Mouse (Mus musculus) MEL (cell line): ENCODE data around the gene Robo1. TPM values are rescaled to one million over a fixed set of nuclear protein-coding genes. Genes with fewer than 3 reads are reported as not detected.

Experiments used
- DNase-seq: peaks from one replicate; pipeline ENCODE4 v3.0.0; 2011; ENCODE audit warnings: low read depth, low spot score
- H3K27ac ChIP-seq: 2 replicates; pipeline ENCODE4 v1.5.1; 2012; ENCODE audit warnings: low read depth, mild to moderate bottlenecking, control low read depth, low read length, moderate library complexity; ENCODE audit not compliant: control insufficient read depth
- H3K27me3 ChIP-seq, 2 experiments: fragments of 150-350 bp in 1 of 2; sonication (generic) in 1 of 2; 2 replicates each; pipeline ENCODE4 v1.6.1; 2012; ENCODE audit warnings: low read length in 2 of 2, mild to moderate bottlenecking in 2 of 2, improper control_type of control experiment in 1 of 2, moderate library complexity in 1 of 2; ENCODE audit not compliant: insufficient read depth in 2 of 2, control insufficient read depth in 1 of 2
- H3K36me3 ChIP-seq, 2 experiments: 2 replicates each; pipeline ENCODE4 v1.6.1; 2012 to 2014; ENCODE audit warnings: low read length in 2 of 2, improper control_type of control experiment in 1 of 2, inconsistent platforms in 1 of 2, mild to moderate bottlenecking in 1 of 2; ENCODE audit not compliant: insufficient read depth in 2 of 2, control insufficient read depth in 1 of 2
- H3K4me1 ChIP-seq, 2 experiments: fragments of 150-350 bp in 1 of 2; sonication (generic) in 1 of 2; 2 replicates each; pipeline ENCODE4 v1.6.1; 2012; ENCODE audit warnings: low read length in 2 of 2, improper control_type of control experiment in 1 of 2, mild to moderate bottlenecking in 1 of 2; ENCODE audit not compliant: insufficient read depth in 2 of 2, control insufficient read depth in 1 of 2
- H3K4me3 ChIP-seq, 2 experiments: fragments of 150-350 bp in 1 of 2; sonication (generic) in 1 of 2; 2 replicates each; pipeline ENCODE4 v1.5.1; 2012; ENCODE audit warnings: low read depth in 2 of 2, low read length in 2 of 2, mild to moderate bottlenecking in 2 of 2, moderate library complexity in 2 of 2, control low read depth in 1 of 2, improper control_type of control experiment in 1 of 2; ENCODE audit not compliant: control insufficient read depth in 1 of 2, insufficient read depth in 1 of 2
- H3K79me2 ChIP-seq: 2 replicates; pipeline ENCODE4 v1.6.1; 2012; ENCODE audit warnings: mild to moderate bottlenecking, low read length, moderate library complexity; ENCODE audit not compliant: control insufficient read depth, poor library complexity, insufficient read depth
- H3K9ac ChIP-seq: 2 replicates; pipeline ENCODE4 v1.6.1; 2012; ENCODE audit warnings: low read depth, mild to moderate bottlenecking, control low read depth, low read length, moderate library complexity; ENCODE audit not compliant: control insufficient read depth, poor library complexity, severe bottlenecking
- H3K9me3 ChIP-seq: fragments of 150-350 bp; sonication (generic); replicated peaks from 2 replicates; pipeline ENCODE4 v1.6.1; 2012; ENCODE audit warnings: mild to moderate bottlenecking, low read length, improper control_type of control experiment, moderate library complexity; ENCODE audit not compliant: insufficient read depth
- BHLHE40 ChIP-seq: IDR thresholded peaks from 2 replicates; pipeline ENCODE4 v1.6.1; 2012; ENCODE audit warnings: low read depth, mild to moderate bottlenecking, inconsistent platforms, low read length, improper control_type of control experiment, borderline replicate concordance
- CHD1 ChIP-seq: IDR thresholded peaks from 2 replicates; pipeline ENCODE4 v1.6.1; 2012; ENCODE audit warnings: low read depth, mild to moderate bottlenecking, inconsistent platforms, low read length, improper control_type of control experiment
- ELF1 ChIP-seq: IDR thresholded peaks from 2 replicates; pipeline ENCODE4 v1.6.1; 2014; ENCODE audit warnings: low read depth, mild to moderate bottlenecking, inconsistent platforms, low read length, improper control_type of control experiment, moderate library complexity
- EP300 ChIP-seq, 2 experiments: IDR thresholded peaks; 2 replicates each; pipeline ENCODE4 v1.6.1; 2011; ENCODE audit warnings: improper control_type of control experiment in 2 of 2, low read length in 2 of 2, low read depth in 1 of 2, mild to moderate bottlenecking in 1 of 2
- GABPA ChIP-seq: IDR thresholded peaks from 2 replicates; pipeline ENCODE4 v1.6.1; 2012; ENCODE audit warnings: low read depth, mild to moderate bottlenecking, inconsistent platforms, low read length, improper control_type of control experiment, moderate library complexity
- GATA1 ChIP-seq: IDR thresholded peaks from 2 replicates; pipeline ENCODE4 v1.6.1; 2011; ENCODE audit warnings: low read depth, low read length, improper control_type of control experiment
- HCFC1 ChIP-seq: IDR thresholded peaks from 2 replicates; pipeline ENCODE4 v1.6.1; 2012; ENCODE audit warnings: low read depth, mild to moderate bottlenecking, inconsistent platforms, low read length, improper control_type of control experiment, moderate library complexity
- JUND ChIP-seq: IDR thresholded peaks from 2 replicates; pipeline ENCODE4 v1.6.1; 2011; ENCODE audit warnings: low read depth, mild to moderate bottlenecking, improper control_type of control experiment, low read length
- MAX ChIP-seq: IDR thresholded peaks from 2 replicates; pipeline ENCODE4 v1.6.1; 2011; ENCODE audit warnings: low read length, improper control_type of control experiment
- MXI1 ChIP-seq: IDR thresholded peaks from 2 replicates; pipeline ENCODE4 v1.6.1; 2011; ENCODE audit warnings: mild to moderate bottlenecking, low read depth, low read length, improper control_type of control experiment
- MYB ChIP-seq: IDR thresholded peaks from 2 replicates; pipeline ENCODE4 v1.6.1; 2011; ENCODE audit warnings: mild to moderate bottlenecking, low read depth, low read length, improper control_type of control experiment
- MYC ChIP-seq: IDR thresholded peaks from 2 replicates; pipeline ENCODE4 v1.6.1; 2011; ENCODE audit warnings: low read depth, mild to moderate bottlenecking, low read length, improper control_type of control experiment, moderate library complexity
- NRF1 ChIP-seq: IDR thresholded peaks from 2 replicates; pipeline ENCODE4 v1.6.1; 2014; ENCODE audit warnings: low read depth, mild to moderate bottlenecking, inconsistent platforms, low read length, improper control_type of control experiment, moderate library complexity; ENCODE audit not compliant: poor library complexity, insufficient read depth, severe bottlenecking
- POLR2A ChIP-seq, 2 experiments: IDR thresholded peaks; 2 replicates each; pipeline ENCODE4 v1.6.1; 2011 to 2012; ENCODE audit warnings: low read length in 2 of 2, mild to moderate bottlenecking in 2 of 2, control low read depth in 1 of 2, improper control_type of control experiment in 1 of 2, low read depth in 1 of 2, moderate library complexity in 1 of 2; ENCODE audit not compliant: control insufficient read depth in 1 of 2, insufficient read depth in 1 of 2, poor library complexity in 1 of 2
- RAD21 ChIP-seq: IDR thresholded peaks from 2 replicates; pipeline ENCODE4 v1.6.1; 2011; ENCODE audit warnings: mild to moderate bottlenecking, low read depth, low read length, improper control_type of control experiment
- RCOR1 ChIP-seq: IDR thresholded peaks from 2 replicates; pipeline ENCODE4 v1.6.1; 2012; ENCODE audit warnings: low read depth, mild to moderate bottlenecking, inconsistent platforms, low read length, improper control_type of control experiment
- SIN3A ChIP-seq: IDR thresholded peaks from 2 replicates; pipeline ENCODE4 v1.6.1; 2012; ENCODE audit warnings: low read length, improper control_type of control experiment, inconsistent platforms
- SMC3 ChIP-seq: IDR thresholded peaks from 2 replicates; pipeline ENCODE4 v1.6.1; 2011; ENCODE audit warnings: low read depth, low read length, improper control_type of control experiment
- TBP ChIP-seq: IDR thresholded peaks from 2 replicates; pipeline ENCODE4 v1.8.0; 2011; ENCODE audit warnings: low read depth, low read length, improper control_type of control experiment
- USF1 ChIP-seq: IDR thresholded peaks from 2 replicates; pipeline ENCODE4 v1.6.1; 2014; ENCODE audit warnings: low read depth, mild to moderate bottlenecking, inconsistent platforms, low read length, improper control_type of control experiment, moderate library complexity
- ZC3H11A ChIP-seq: IDR thresholded peaks from 2 replicates; pipeline ENCODE4 v1.6.1; 2012; ENCODE audit warnings: low read depth, mild to moderate bottlenecking, inconsistent platforms, low read length, improper control_type of control experiment
- ZMIZ1 ChIP-seq: IDR thresholded peaks from 2 replicates; pipeline ENCODE4 v1.6.1; 2012; ENCODE audit warnings: low read depth, mild to moderate bottlenecking, inconsistent platforms, low read length, improper control_type of control experiment, moderate library complexity
- polyA plus RNA-seq, 2 experiments: library from polyadenylated mRNA; stranded (reverse) in 1 of 2; unstranded in 1 of 2; fragments of >175 nt in 1 of 2; fragments of >200 nt in 1 of 2; gene quantifications; 2 replicates each; pipeline versions ENCODE4 v1.2.1 to v1.2.4; 2012; ENCODE audit warnings: low replicate concordance in 2 of 2, low read depth in 1 of 2; ENCODE audit not compliant: insufficient read length in 2 of 2, insufficient read depth in 1 of 2, missing spikeins in 1 of 2
- total RNA-seq: library from RNA; depleted of rRNA; stranded (reverse); fragments of 300-350 nt; gene quantifications from 2 replicates; pipeline ENCODE4 v1.2.3, GENCODE M21; 2012

Gene Robo1
- total and polyA plus RNA-seq, 3 experiments: not detected

GRCm38 (mm10) chr16:72665454-72665853, 357.3 kb downstream of the Robo1 start:
- no peaks in the 10 kb centered on the region for H3K4me1 ChIP-seq
- no peak overlapping the region for H3K9ac ChIP-seq
- no peak for TF ChIP-seq MYB
- TF ChIP-seq MAX: no peak
- TF ChIP-seq GATA1: no peak
- no peak for TF ChIP-seq ZC3H11A
- TF ChIP-seq HCFC1: no peak
- TF ChIP-seq NRF1: no peak
- TF ChIP-seq CHD1: no peak
- no peak for TF ChIP-seq GABPA
- TF ChIP-seq SMC3: no peak
- TF ChIP-seq EP300 (IDR thresholded peaks at IDR 0.05; ENCODE audit: low read depth in 1 of 2, low read length in 2 of 2): no peak
- TF ChIP-seq ELF1: no peak
- TF ChIP-seq JUND: no peak
- TF ChIP-seq MXI1: no peak
- TF ChIP-seq TBP: no peak
- TF ChIP-seq BHLHE40: no peak
- TF ChIP-seq MYC: no peak
- TF ChIP-seq RAD21: no peak
- TF ChIP-seq ZMIZ1: no peak
- TF ChIP-seq USF1: no peak
- TF ChIP-seq, all 39 proteins: peak for 0
- no peaks in the 10 kb centered on the region for H3K36me3 ChIP-seq
- H3K9me3 ChIP-seq: no peaks in the 10 kb centered on the region
- no peaks in the 10 kb centered on the region for H3K79me2 ChIP-seq
- DNase-seq: peak; percentile 20
- H3K27me3 ChIP-seq: no peaks in the 10 kb centered on the region
- no peak overlapping the region for H3K4me3 ChIP-seq
- no peak overlapping the region for H3K27ac ChIP-seq

DNA sequence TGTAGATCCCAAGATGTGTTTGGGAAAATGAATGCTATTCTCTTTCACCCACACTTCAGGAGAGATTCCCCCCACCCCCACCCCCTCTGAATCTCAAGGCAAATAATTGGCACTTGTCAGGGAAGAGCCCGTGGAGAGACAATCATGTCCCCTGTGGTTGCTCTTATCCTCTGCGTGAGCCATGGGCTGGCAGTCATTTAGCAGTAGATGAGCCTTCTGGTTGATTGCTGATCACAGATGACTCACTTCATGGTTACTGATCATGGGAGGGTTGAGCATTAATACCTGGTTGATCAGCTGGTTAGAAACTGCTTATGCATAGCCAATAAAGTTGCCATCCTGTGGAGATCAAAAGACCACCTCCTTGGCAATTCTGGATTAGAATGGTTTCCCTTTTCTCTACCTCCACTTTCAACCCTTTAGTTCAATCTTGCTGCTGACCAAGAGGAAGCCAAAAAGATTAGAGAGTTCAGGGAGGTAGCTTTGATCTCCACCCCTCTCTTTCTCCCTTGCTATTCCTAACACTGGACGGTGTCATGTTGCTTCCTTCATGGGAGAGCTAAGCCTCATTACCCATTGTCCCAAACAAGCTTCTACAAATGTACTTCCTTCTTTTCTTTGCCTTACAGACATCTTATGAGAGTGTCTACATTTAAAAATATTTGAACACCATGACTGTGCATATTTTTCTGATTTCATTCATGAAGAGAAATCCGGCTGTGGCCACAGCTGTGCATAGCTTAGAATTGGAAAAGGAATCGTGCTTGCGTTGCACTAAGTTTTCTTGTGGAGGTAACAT, 362.3 kb downstream of the Robo1 start:
- H3K4me3 ChIP-seq: no peak overlapping the region
- no peaks in the 10 kb centered on the region for H3K27me3 ChIP-seq
- no peaks in the 10 kb centered on the region for H3K9me3 ChIP-seq
- H3K79me2 ChIP-seq: no peaks in the 10 kb centered on the region
- H3K9ac ChIP-seq: no peak overlapping the region
- DNase-seq: no peak
- H3K4me1 ChIP-seq: no peaks in the 10 kb centered on the region
- H3K27ac ChIP-seq: no peak overlapping the region
- TF ChIP-seq TBP: no peak
- TF ChIP-seq SIN3A: no peak
- no peak for TF ChIP-seq MXI1
- TF ChIP-seq SMC3: no peak
- no peak for TF ChIP-seq POLR2A (IDR thresholded peaks at IDR 0.05; ENCODE audit: control insufficient read depth in 1 of 2, insufficient read depth in 1 of 2, low read depth in 1 of 2, low read length in 2 of 2, poor library complexity in 1 of 2)
- TF ChIP-seq JUND: no peak
- TF ChIP-seq EP300 (IDR thresholded peaks at IDR 0.05; ENCODE audit: low read depth in 1 of 2, low read length in 2 of 2): no peak
- no peak for TF ChIP-seq RCOR1
- TF ChIP-seq ZMIZ1: no peak
- TF ChIP-seq ELF1: no peak
- no peak for TF ChIP-seq USF1
- TF ChIP-seq NRF1: no peak
- TF ChIP-seq, all 39 proteins: peak for 0
- H3K36me3 ChIP-seq: no peaks in the 10 kb centered on the region
